Comparison of ENCODE assay signal across 8 mouse cellular contexts in the genomic region with DNA sequence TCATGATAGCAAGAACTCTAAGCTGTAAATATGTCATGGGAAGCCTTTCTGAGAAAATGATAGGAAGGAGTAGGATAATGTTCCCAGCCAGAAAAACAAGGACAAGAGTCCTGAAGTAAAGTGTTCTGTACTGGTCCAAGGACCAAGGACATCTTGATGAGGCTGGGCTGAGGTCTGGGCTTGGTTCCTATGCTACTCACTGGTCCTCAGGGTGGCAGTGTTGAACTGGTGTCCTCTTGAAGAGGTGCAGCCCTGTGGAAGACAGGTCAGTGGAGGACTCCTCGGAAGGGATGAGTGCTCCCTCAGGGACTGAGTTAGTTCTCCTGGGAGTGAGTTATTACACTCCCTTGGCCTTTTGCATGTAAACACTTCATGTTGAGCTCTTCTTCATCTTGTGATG.
DNase-seq lines count a peak whose midpoint lies in the region; ATAC-seq and TF ChIP-seq lines count a peak whose summit lies in the region.

No protein-coding gene starts in this region.

- H3K27ac ChIP-seq in hindbrain, embryonic 10.5 days: 0 out of 2 replicates have a peak overlapping the region, but pooled peaks have one; percentile 3
- H3K27ac ChIP-seq in hindbrain, embryonic 13.5 days: no peak overlapping the region
- H3K27ac ChIP-seq in ES-Bruce4 (ENCODE audit: insufficient read depth, low read length): no peak overlapping the region

- H3K4me3 ChIP-seq in hindbrain, embryonic 10.5 days: no peak overlapping the region
- H3K4me3 ChIP-seq in hindbrain, embryonic 13.5 days: no peak overlapping the region
- H3K4me3 ChIP-seq in ES-Bruce4 (ENCODE audit: low read depth, low read length): no peak overlapping the region

- no peak for ATAC-seq in hindbrain, embryonic 13.5 days (ENCODE audit: low FRiP score)
- no peak for ATAC-seq in monocyte, adult 5-6 weeks (replicated peaks; ENCODE audit: insufficient number of reproducible peaks, low FRiP score, low TSS enrichment, poor library complexity, severe bottlenecking)

- no peak for TF ChIP-seq POLR2A in ES-Bruce4 (IDR thresholded peaks at IDR 0.05; ENCODE audit: insufficient read depth, low read length)

- peak; percentile 13 for TF ChIP-seq CTCF in ES-Bruce4 (IDR thresholded peaks at IDR 0.05; ENCODE audit: low read depth, low read length)

- H3K36me3 ChIP-seq in hindbrain, embryonic 10.5 days: no peaks in the 10 kb centered on the region
- H3K36me3 ChIP-seq in hindbrain, embryonic 13.5 days: no peaks in the 10 kb centered on the region
- no peaks in the 10 kb centered on the region for H3K36me3 ChIP-seq in ES-Bruce4 (ENCODE audit: control insufficient read depth, insufficient read depth, low read length, poor library complexity, severe bottlenecking)

- no peak overlapping the region for H3K9ac ChIP-seq in hindbrain, embryonic 13.5 days
- H3K9ac ChIP-seq in ES-Bruce4 (ENCODE audit: low read depth, poor library complexity, severe bottlenecking): no peak overlapping the region

- H3K4me1 ChIP-seq in hindbrain, embryonic 10.5 days (replicated peaks): no peaks in the 10 kb centered on the region
- no peaks in the 10 kb centered on the region for H3K4me1 ChIP-seq in hindbrain, embryonic 13.5 days (replicated peaks)
- H3K4me1 ChIP-seq in ES-Bruce4 (ENCODE audit: control insufficient read depth, insufficient read depth, low read length): no peaks in the 10 kb centered on the region

- no peaks in the 10 kb centered on the region for H3K9me3 ChIP-seq in hindbrain, embryonic 10.5 days
- H3K9me3 ChIP-seq in hindbrain, embryonic 13.5 days: no peaks in the 10 kb centered on the region
- H3K9me3 ChIP-seq in ES-Bruce4 (replicated peaks; ENCODE audit: control insufficient read depth, insufficient read depth, low read length, poor library complexity, severe bottlenecking): no peaks in the 10 kb centered on the region

- no peak for DNase-seq in hindbrain, embryonic 10.5 days (ENCODE audit: low spot score)
- peak; percentile 30 for DNase-seq in cerebellum, adult 9-11 months
- DNase-seq in kidney, postnatal 10 days: peak; percentile 57
- DNase-seq in skeletal muscle tissue, adult 2 months (ENCODE audit: low read depth, low spot score): peak; percentile 7
- DNase-seq in T-cell, adult 2 months (ENCODE audit: low spot score): no peak

- WGBS in hindbrain, embryonic 10.5 days: 70% methylated on average over 1 of the region's 1 CpGs
- WGBS in hindbrain, embryonic 13.5 days: 58% methylated on average over 1 of the region's 1 CpGs

- no peak for TF ChIP-seq EP300 in ES-Bruce4 (IDR thresholded peaks at IDR 0.05; ENCODE audit: insufficient read depth, low read depth, low read length)

- no peak overlapping the region for H3K4me2 ChIP-seq in hindbrain, embryonic 13.5 days

- H3K27me3 ChIP-seq in hindbrain, embryonic 10.5 days (ENCODE audit: insufficient read depth, poor library complexity, severe bottlenecking): no peaks in the 10 kb centered on the region
- H3K27me3 ChIP-seq in hindbrain, embryonic 13.5 days: no peaks in the 10 kb centered on the region
- no peaks in the 10 kb centered on the region for H3K27me3 ChIP-seq in ES-Bruce4 (ENCODE audit: control insufficient read depth, insufficient read depth, low read length, poor library complexity, severe bottlenecking)

Comparison
In these comparisons a context has a peak if more than half of its experiments do, and no peak if none do; other contexts are left out.
1. DNase-seq: peak in cerebellum, adult 9-11 months (single experiment), kidney, postnatal 10 days (single experiment) and skeletal muscle tissue, adult 2 months (single experiment); none in hindbrain, embryonic 10.5 days (single experiment) and T-cell, adult 2 months (single experiment).